Mouse (Mus musculus): ENCODE results near the gene Magi1. TPM values are rescaled to one million over a fixed set of nuclear protein-coding genes. Genes with fewer than 3 reads are reported as not detected.

Magi1 gene
- polyA plus RNA-seq, 1 experiment from 2014 or later: 19.9 TPM

DNA sequence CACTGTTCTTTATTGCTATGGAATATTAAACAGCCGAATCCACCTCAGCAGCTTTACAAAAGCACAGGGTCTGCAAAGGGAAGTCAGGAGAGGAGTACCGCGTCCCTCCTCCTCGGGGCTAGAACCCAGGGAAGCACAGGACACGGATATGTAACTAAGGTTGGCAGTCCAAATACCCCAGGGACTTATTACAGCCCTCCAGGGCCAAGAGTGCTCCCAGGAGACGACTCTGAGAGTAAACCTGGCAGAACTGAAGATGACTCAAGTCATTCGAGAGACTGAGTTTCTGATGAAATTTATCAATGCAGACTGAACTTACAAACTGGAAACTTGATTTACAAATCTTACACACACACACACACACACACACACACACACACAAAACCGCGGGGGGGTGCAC is 130.8 kb downstream of the Magi1 start:
- Histone ChIP-seq H3K27ac (no peak overlapping the region), H3K9me3 (no peaks in the 10 kb centered on the region), H3K4me2 (replicated peaks) (no peak overlapping the region), H3K36me3 (no peaks in the 10 kb centered on the region), H3K4me3 (no peak overlapping the region), H3K4me1 (peaks cover 27% of the 10 kb centered on the region), H3K27me3 (no peaks in the 10 kb centered on the region), H3K9ac (no peak overlapping the region)
- WGBS: 64% methylated on average over 9 of the region's 9 CpGs
- ATAC-seq (ENCODE audit: insufficient number of reproducible peaks, insufficient read depth, low FRiP score, low TSS enrichment): no peak

DNA sequence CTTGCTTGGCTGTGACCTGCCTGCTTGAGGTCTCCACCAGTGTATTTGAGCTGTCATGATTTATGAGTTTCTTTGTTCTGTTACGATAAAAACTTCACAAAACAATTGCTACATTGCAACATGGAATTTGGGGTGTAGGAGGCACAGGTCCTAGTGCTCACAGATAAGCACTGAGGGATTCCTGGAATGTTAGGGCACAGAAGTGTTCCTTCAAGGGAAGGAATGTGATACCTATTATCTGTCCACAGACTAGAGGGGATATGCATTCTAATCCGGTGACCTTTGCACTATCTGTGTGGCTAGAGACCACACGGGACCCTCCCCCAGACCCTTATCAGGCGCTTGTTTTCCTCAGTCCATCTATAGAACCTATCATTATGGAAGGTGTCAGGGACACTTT is 132.8 kb downstream of the Magi1 start:
- H3K27ac ChIP-seq: no peak overlapping the region
- no peak for ATAC-seq (ENCODE audit: insufficient number of reproducible peaks, insufficient read depth, low FRiP score, low TSS enrichment)
- H3K9ac ChIP-seq: no peak overlapping the region
- no peaks in the 10 kb centered on the region for H3K9me3 ChIP-seq
- no peaks in the 10 kb centered on the region for H3K36me3 ChIP-seq
- WGBS: 52% methylated on average over 4 of the region's 4 CpGs
- H3K27me3 ChIP-seq: no peaks in the 10 kb centered on the region
- no peak overlapping the region for H3K4me2 ChIP-seq (replicated peaks)
- no peak overlapping the region for H3K4me3 ChIP-seq
- H3K4me1 ChIP-seq: peaks cover 31% of the 10 kb centered on the region

DNA sequence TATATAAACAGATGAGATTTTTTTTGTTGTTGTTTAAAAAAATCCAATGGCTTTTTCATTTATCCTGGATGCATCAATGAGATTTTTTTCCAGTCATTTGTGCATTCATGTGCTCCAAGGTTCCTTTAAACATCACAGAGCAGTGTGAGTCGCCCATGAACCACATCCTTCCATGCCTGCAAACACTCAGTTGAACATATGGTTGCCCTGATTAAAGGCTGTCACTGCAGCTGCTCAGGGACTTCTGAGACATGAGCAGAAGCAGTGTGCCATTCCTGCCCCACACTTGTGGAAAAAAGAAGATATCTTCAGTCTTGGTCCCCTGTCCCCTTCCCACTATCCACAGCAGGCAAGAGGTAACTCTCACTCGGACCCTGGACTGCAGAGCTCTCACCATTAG is 133.9 kb downstream of the Magi1 start:
- WGBS: 47% methylated on average over 2 of the region's 2 CpGs
- H3K9ac ChIP-seq: no peak overlapping the region
- H3K9me3 ChIP-seq: no peaks in the 10 kb centered on the region
- H3K27ac ChIP-seq: no peak overlapping the region
- H3K4me3 ChIP-seq: no peak overlapping the region
- H3K4me2 ChIP-seq (replicated peaks): no peak overlapping the region
- no peaks in the 10 kb centered on the region for H3K27me3 ChIP-seq
- ATAC-seq (ENCODE audit: insufficient number of reproducible peaks, insufficient read depth, low FRiP score, low TSS enrichment): no peak
- H3K36me3 ChIP-seq: no peaks in the 10 kb centered on the region
- peaks cover 30% of the 10 kb centered on the region for H3K4me1 ChIP-seq

DNA sequence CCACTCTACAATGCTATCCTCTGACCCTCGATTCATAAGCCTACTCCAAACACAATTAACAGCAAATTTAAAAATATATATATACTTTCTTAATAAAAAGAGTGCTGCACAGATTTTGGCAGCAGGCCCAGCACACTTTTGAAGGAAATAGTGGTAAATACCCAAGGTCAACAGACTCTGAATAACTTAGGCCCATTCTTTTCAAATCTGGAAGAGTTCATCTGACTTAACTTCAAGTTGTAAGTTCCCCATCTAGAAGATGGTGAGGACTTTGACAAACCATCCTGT is 137.6 kb downstream of the Magi1 start:
- H3K4me3 ChIP-seq: no peak overlapping the region
- H3K4me2 ChIP-seq (replicated peaks): no peak overlapping the region
- 65% methylated on average over 1 of the region's 1 CpGs for WGBS
- no peak overlapping the region for H3K9ac ChIP-seq
- no peak for ATAC-seq (ENCODE audit: insufficient number of reproducible peaks, insufficient read depth, low FRiP score, low TSS enrichment)
- H3K27ac ChIP-seq: no peak overlapping the region
- no peaks in the 10 kb centered on the region for H3K36me3 ChIP-seq
- peaks cover 29% of the 10 kb centered on the region for H3K4me1 ChIP-seq
- no peaks in the 10 kb centered on the region for H3K27me3 ChIP-seq
- H3K9me3 ChIP-seq: no peaks in the 10 kb centered on the region

DNA sequence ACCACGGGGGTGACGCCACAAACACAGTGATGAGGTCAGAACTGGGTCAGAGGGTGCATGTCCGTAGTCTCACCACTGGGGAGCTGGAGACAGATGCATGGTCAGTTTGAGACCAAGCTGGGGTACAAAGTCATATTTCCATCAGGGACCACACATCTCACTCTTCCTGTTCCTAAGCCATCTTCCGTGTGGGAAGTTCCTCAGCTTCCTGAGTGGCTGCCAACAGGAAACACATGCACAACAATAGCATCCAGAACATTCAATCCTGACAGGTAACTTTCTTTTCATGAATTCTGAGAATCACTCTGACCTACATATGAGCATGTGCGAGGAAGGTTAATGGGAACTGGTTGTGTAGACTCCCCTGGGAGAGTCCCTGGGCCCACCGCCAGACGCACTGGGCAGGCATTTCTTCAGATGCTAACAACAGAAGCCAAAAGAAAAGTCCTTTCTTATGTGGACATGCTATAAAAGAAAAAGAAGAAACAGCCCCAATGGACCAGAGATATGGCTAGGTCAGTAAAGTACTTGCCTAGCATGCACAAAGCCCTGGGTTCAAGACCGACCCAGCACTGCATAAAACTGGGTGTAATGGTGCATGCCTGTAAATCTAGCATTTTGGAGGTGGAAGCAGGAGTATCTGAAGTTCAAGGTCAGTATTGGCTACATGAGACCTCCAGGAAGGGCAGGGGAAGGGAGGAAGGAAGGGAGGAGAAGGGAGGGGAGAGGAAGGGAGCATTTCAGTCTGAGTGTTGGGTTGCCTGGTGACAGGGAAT is 138.1 kb downstream of the Magi1 start:
- Histone ChIP-seq H3K4me2 (replicated peaks) (no peak overlapping the region), H3K27me3 (no peaks in the 10 kb centered on the region), H3K9ac (no peak overlapping the region), H3K27ac (no peak overlapping the region), H3K9me3 (no peaks in the 10 kb centered on the region), H3K4me1 (peaks cover 29% of the 10 kb centered on the region), H3K4me3 (no peak overlapping the region), H3K36me3 (no peaks in the 10 kb centered on the region)
- 84% methylated on average over 8 of the region's 8 CpGs for WGBS
- no peak for ATAC-seq (ENCODE audit: insufficient number of reproducible peaks, insufficient read depth, low FRiP score, low TSS enrichment)

DNA sequence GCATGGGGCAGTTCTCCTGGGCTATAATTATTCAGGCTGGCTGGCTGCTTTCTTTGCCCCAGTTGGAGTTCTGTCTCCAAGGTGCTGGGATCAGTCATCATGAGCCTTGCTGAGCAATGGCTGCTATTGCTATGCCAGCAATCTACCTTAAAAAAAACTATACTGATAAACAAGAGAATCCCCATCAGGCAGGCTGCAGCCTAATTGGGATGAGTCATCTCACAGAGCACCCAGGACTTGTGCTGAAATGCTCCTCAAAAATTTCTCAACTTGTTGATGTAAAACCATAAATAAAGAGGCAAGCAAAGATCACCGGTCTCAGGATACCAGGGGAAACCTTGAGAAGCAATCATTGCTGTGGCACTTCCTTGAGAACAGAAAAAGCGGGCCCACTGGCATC is 141.2 kb downstream of the Magi1 start:
- Histone ChIP-seq H3K4me1 (peaks cover 13% of the 10 kb centered on the region; the same call in 1 of the 2 replicates), H3K27ac (no peak overlapping the region), H3K27me3 (no peaks in the 10 kb centered on the region), H3K36me3 (no peaks in the 10 kb centered on the region), H3K9me3 (no peaks in the 10 kb centered on the region), H3K4me3 (no peak overlapping the region), H3K4me2 (replicated peaks) (no peak overlapping the region), H3K9ac (no peak overlapping the region)
- no peak for ATAC-seq (ENCODE audit: insufficient number of reproducible peaks, insufficient read depth, low FRiP score, low TSS enrichment)
- 93% methylated on average over 2 of the region's 2 CpGs for WGBS

DNA sequence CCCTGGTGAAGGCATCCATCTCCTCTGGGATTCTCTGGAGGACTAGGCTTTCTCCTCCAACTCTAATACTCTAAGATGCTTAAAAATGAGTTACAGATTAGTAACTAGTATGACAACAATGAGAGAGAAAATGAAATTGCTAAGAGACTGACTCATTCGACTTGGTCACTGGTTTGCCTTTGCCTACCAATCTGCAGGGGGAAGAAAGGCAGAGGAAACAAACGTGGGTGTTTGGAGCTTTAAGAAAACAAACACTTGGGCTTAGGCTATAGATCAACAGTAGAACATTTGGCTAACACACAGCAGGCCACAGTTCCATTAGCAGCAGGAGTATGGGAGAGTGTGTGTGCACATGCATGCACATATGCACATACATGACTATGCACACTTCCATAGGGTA is 142.2 kb downstream of the Magi1 start:
- 0 out of 2 replicates have a peak, but pooled peaks cover 12% of the 10 kb centered on the region for H3K4me1 ChIP-seq
- no peaks in the 10 kb centered on the region for H3K9me3 ChIP-seq
- WGBS: 61% methylated on average over 2 of the region's 2 CpGs
- no peak overlapping the region for H3K9ac ChIP-seq
- ATAC-seq (ENCODE audit: insufficient number of reproducible peaks, insufficient read depth, low FRiP score, low TSS enrichment): no peak
- no peak overlapping the region for H3K4me3 ChIP-seq
- no peak overlapping the region for H3K27ac ChIP-seq
- H3K27me3 ChIP-seq: no peaks in the 10 kb centered on the region
- no peak overlapping the region for H3K4me2 ChIP-seq (replicated peaks)
- H3K36me3 ChIP-seq: no peaks in the 10 kb centered on the region

DNA sequence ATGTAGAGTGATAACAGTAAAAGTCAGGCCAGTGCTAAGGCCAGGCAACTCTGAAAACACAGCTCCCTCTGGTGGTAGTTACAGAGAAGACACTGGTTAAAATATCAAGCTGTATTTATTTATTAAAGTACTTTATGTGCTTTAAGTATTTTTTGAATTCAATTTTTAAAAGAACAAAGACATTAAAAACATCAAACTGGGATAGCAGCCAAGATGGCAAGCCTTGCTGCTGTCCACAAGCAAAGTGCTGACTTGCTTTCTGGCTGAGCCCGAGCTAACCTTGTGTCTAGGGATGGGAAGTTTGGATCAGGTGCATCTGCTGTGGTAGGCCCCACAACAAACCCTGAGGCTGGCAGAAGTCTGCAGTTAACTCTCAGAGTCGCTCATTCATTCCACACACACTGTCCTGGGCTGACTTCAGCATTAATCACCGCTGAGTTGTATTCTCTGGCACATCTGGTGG is 143.7 kb downstream of the Magi1 start:
- no peaks in the 10 kb centered on the region for H3K36me3 ChIP-seq
- no peak overlapping the region for H3K9ac ChIP-seq
- no peak overlapping the region for H3K4me3 ChIP-seq
- no peaks in the 10 kb centered on the region for H3K9me3 ChIP-seq
- H3K27ac ChIP-seq: no peak overlapping the region
- H3K27me3 ChIP-seq: no peaks in the 10 kb centered on the region
- no peak overlapping the region for H3K4me2 ChIP-seq (replicated peaks)
- 0 out of 2 replicates have a peak, but pooled peaks cover 8% of the 10 kb centered on the region for H3K4me1 ChIP-seq
- no peak for ATAC-seq (ENCODE audit: insufficient number of reproducible peaks, insufficient read depth, low FRiP score, low TSS enrichment)
- WGBS: 86% methylated on average over 3 of the region's 3 CpGs

DNA sequence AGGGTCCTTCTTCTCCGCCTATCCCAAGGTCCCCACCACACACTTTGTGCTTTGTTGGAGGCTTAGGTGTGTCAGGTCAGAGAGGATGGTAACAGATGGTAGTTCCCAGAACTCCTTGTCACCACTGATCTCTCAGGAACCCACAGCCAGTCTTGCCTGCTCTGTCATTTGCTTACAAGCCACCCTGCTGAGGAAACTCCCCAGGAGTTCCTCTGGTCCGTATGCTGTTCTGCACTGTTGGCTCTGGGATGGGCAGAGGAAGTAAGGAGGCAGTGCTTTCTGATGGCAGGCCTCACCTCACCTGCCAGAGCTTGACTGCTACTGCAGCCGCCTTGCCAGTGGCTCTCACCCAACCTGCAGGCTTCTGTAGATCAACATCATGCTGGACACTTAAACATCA is 147.0 kb downstream of the Magi1 start:
- no peak for ATAC-seq (ENCODE audit: insufficient number of reproducible peaks, insufficient read depth, low FRiP score, low TSS enrichment)
- 75% methylated on average over 3 of the region's 3 CpGs for WGBS
- 0 out of 2 replicates have a peak, but pooled peaks cover 10% of the 10 kb centered on the region for H3K4me1 ChIP-seq
- H3K9me3 ChIP-seq: no peaks in the 10 kb centered on the region
- H3K4me2 ChIP-seq (replicated peaks): no peak overlapping the region
- H3K27ac ChIP-seq: no peak overlapping the region
- H3K9ac ChIP-seq: no peak overlapping the region
- no peaks in the 10 kb centered on the region for H3K36me3 ChIP-seq
- H3K4me3 ChIP-seq: no peak overlapping the region
- H3K27me3 ChIP-seq: no peaks in the 10 kb centered on the region

DNA sequence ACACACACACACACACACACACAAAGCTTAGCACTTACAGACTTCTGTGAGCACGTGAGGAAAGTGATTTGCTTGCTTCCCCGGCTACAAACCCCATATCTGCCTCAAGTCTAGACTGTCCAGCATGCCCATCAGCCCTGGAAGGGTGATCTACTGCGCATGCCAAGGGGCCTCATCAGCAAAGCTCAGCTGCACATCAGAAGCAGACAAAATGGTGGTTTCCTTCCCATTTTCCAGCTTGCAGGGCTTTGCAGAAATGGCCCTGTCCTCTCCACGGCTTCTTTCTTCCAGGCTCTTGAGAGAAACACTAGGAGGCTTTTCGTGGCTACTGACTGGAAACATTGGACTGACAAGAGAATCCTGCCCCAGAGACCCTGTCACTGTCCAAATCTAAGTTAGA is 149.6 kb downstream of the Magi1 start:
- peaks cover 5% of the 10 kb centered on the region; the same call in 1 of the 2 replicates for H3K4me1 ChIP-seq

DNA sequence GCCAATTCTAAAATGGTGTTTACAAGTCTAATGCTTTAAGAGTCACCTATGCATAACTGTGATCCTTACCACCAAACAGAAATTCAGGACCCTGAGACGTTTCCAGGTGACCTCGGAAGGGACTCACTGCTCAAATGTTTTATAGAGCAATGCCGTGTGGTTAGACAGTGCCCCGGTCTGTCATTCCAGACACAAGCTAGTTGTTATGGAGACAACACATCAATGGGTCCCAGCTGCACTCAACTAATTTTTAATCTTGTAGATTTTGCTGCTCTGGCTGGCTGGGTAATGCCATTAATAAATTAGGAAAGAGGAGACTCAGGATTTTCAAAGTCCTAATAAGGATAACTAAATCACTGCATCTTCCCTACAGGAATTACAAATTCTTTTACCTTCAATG is 151.7 kb downstream of the Magi1 start:
- Histone ChIP-seq H3K27me3 (no peaks in the 10 kb centered on the region), H3K4me2 (replicated peaks) (no peak overlapping the region), H3K9ac (no peak overlapping the region), H3K4me3 (no peak overlapping the region), H3K9me3 (no peaks in the 10 kb centered on the region), H3K27ac (no peak overlapping the region), H3K4me1 (peaks cover 19% of the 10 kb centered on the region), H3K36me3 (no peaks in the 10 kb centered on the region)
- WGBS: 61% methylated on average over 4 of the region's 4 CpGs
- no peak for ATAC-seq (ENCODE audit: insufficient number of reproducible peaks, insufficient read depth, low FRiP score, low TSS enrichment)

More for the DNA sequence above, 149.6 kb downstream of the Magi1 start:
- no peak overlapping the region for H3K4me2 ChIP-seq (replicated peaks)
- no peak overlapping the region for H3K9ac ChIP-seq
- ATAC-seq (ENCODE audit: insufficient number of reproducible peaks, insufficient read depth, low FRiP score, low TSS enrichment): no peak
- H3K27me3 ChIP-seq: no peaks in the 10 kb centered on the region
- no peak overlapping the region for H3K27ac ChIP-seq
- 80% methylated on average over 5 of the region's 5 CpGs for WGBS
- H3K9me3 ChIP-seq: no peaks in the 10 kb centered on the region
- H3K4me3 ChIP-seq: no peak overlapping the region
- no peaks in the 10 kb centered on the region for H3K36me3 ChIP-seq

DNA sequence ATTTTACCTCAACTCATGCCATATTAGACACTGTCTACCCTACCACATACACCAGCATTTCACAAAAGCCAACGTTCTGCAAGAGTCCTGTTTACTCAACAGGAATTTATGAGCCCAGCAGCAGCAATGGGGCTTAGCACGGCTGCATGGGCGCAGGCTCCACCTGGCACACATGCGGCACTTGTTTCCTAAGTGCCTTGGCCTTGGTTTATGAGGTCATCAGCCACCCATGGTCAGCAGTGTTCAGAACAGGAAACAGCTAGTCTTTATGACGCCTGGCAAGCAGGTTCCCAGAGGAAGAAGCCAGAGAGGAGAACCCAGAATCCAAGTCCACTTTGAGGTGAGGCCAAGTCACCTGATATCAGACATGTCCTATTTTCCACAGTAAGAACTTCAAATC is 153.3 kb downstream of the Magi1 start:
- H3K9me3 ChIP-seq: no peaks in the 10 kb centered on the region
- H3K27me3 ChIP-seq: no peaks in the 10 kb centered on the region
- no peaks in the 10 kb centered on the region for H3K36me3 ChIP-seq
- no peak for ATAC-seq (ENCODE audit: insufficient number of reproducible peaks, insufficient read depth, low FRiP score, low TSS enrichment)
- H3K4me3 ChIP-seq: no peak overlapping the region
- H3K4me1 ChIP-seq: peaks cover 17% of the 10 kb centered on the region
- 75% methylated on average over 5 of the region's 5 CpGs for WGBS
- H3K27ac ChIP-seq: no peak overlapping the region
- H3K4me2 ChIP-seq (replicated peaks): no peak overlapping the region
- no peak overlapping the region for H3K9ac ChIP-seq

Measured in embryonic facial prominence, embryonic 12.5 days (tissue).